8 mouse cellular contexts compared by ENCODE assay signal in genomic region chr4:63494401-63494966, GRCm38 (mm10). TPM values are rescaled to one million over a fixed set of nuclear protein-coding genes. Genes with fewer than 3 reads are reported as not detected.
DNase-seq lines count a peak whose midpoint lies in the region; ATAC-seq lines count a peak whose summit lies in the region.

No protein-coding gene starts in this region.

- ATAC-seq in frontal cortex, adult (ENCODE audit: low TSS enrichment), result 0 out of 2 replicates have a peak, but pooled peaks have one; percentile 1
- peak; percentile 40; the same call in 1 of the 2 replicates for ATAC-seq in limb, embryonic 12.5 days (ENCODE audit: insufficient number of reproducible peaks, insufficient read depth, low FRiP score, low TSS enrichment, low read depth)
- ATAC-seq in stomach, embryonic 16.5 days (ENCODE audit: insufficient read depth, low FRiP score), result no peak; the same call in 1 of the 2 replicates
- no peak for ATAC-seq in erythroblast, adult 5-6 weeks (replicated peaks; ENCODE audit: low FRiP score, poor library complexity, severe bottlenecking)

- H3K4me1 ChIP-seq in limb, embryonic 12.5 days (replicated peaks), result peaks cover 38% of the 10 kb centered on the region
- H3K4me1 ChIP-seq in stomach, embryonic 16.5 days (ENCODE audit: control insufficient read depth, insufficient read depth, low read length), result peaks cover 14% of the 10 kb centered on the region

- H3K4me2 ChIP-seq in limb, embryonic 12.5 days, result peak overlapping the region; percentile 96
- H3K4me2 ChIP-seq in stomach, embryonic 16.5 days (ENCODE audit: low read depth, low read length), result peak overlapping the region; percentile 97

- no peak for DNase-seq in frontal cortex, postnatal 14 days (ENCODE audit: low spot score in 2 of 2)
- peak; percentile 10 to 13 for DNase-seq in spleen, postnatal 36 days (ENCODE audit: low spot score in 2 of 2)
- no peak for DNase-seq in spleen, postnatal 10 days (ENCODE audit: low spot score in 2 of 2)
- no peak for DNase-seq in spleen, adult 18-20 months

- H3K9me3 ChIP-seq in limb, embryonic 12.5 days, result no peaks in the 10 kb centered on the region
- H3K9me3 ChIP-seq in stomach, embryonic 16.5 days (replicated peaks; ENCODE audit: control insufficient read depth, low read length), result no peaks in the 10 kb centered on the region

- H3K9ac ChIP-seq in limb, embryonic 12.5 days (replicated peaks), result peak overlapping the region; percentile 75
- peak overlapping the region; percentile 76 for H3K9ac ChIP-seq in stomach, embryonic 16.5 days (ENCODE audit: low read length)

- no peak overlapping the region for H3K27ac ChIP-seq in limb, embryonic 12.5 days
- no peak overlapping the region for H3K27ac ChIP-seq in stomach, embryonic 16.5 days (ENCODE audit: low read length)

- WGBS in limb, embryonic 12.5 days, result 1% methylated on average over 43 of the region's 43 CpGs
- WGBS in stomach, embryonic 16.5 days, result 5% methylated on average over 43 of the region's 43 CpGs

- H3K4me3 ChIP-seq in limb, embryonic 12.5 days (replicated peaks), result peak overlapping the region; percentile 76
- peak overlapping the region; percentile 74 for H3K4me3 ChIP-seq in stomach, embryonic 16.5 days (replicated peaks; ENCODE audit: low read length)

- peaks cover 13% of the 10 kb centered on the region; the same call in 1 of the 2 replicates for H3K27me3 ChIP-seq in limb, embryonic 12.5 days
- H3K27me3 ChIP-seq in stomach, embryonic 16.5 days (ENCODE audit: control insufficient read depth, insufficient read depth, low read length), result peaks cover 12% of the 10 kb centered on the region

- 0 out of 2 replicates have a peak, but pooled peaks cover under 1% of the 10 kb centered on the region for H3K36me3 ChIP-seq in limb, embryonic 12.5 days
- H3K36me3 ChIP-seq in stomach, embryonic 16.5 days (ENCODE audit: control insufficient read depth, insufficient read depth, low read length), result no peaks in the 10 kb centered on the region

RNA-seq across cellular contexts. Expression of gene Whrn, which starts 1.3 kb away (rescaled TPM):
- 14.7 and 14.8 TPM in 2 replicates for polyA plus RNA-seq in limb, embryonic 12.5 days (2016; fragmentation: Nextera tagmentation; extraction: Ambion mirVana)
- 1.8 and 2.9 TPM in 2 replicates for polyA plus RNA-seq in stomach, embryonic 16.5 days (2015; fragmentation: Nextera tagmentation; extraction: Ambion mirVana)
- 0.38 TPM in 1 of 2 replicates, not detected in the other for total RNA-seq in erythroblast, adult 5-6 weeks (2015; ENCODE audit: low replicate concordance)
- not detected in 2 replicates for total RNA-seq in erythroblast, adult 5-6 weeks (2017; ENCODE audit: low replicate concordance)

RNA-seq across cellular contexts. Expression of gene Atp6v1g1, which starts 50.1 kb away (rescaled TPM):
- 293 and 317 TPM in 2 replicates for polyA plus RNA-seq in limb, embryonic 12.5 days (2016; fragmentation: Nextera tagmentation; extraction: Ambion mirVana)
- polyA plus RNA-seq in stomach, embryonic 16.5 days (2015; fragmentation: Nextera tagmentation; extraction: Ambion mirVana), result 257 and 277 TPM in 2 replicates
- total RNA-seq in erythroblast, adult 5-6 weeks (2015; ENCODE audit: low replicate concordance), result 39.6 and 49.7 TPM in 2 replicates
- total RNA-seq in erythroblast, adult 5-6 weeks (2017; ENCODE audit: low replicate concordance), result 31.0 and 43.5 TPM in 2 replicates

Comparison
In these comparisons a context has a peak if more than half of its experiments do, and no peak if none do; other contexts are left out.
1. DNase-seq: peak in spleen, postnatal 36 days (2 of 2); none in frontal cortex, postnatal 14 days (0 of 2), spleen, postnatal 10 days (0 of 2) and spleen, adult 18-20 months (0 of 2).
2. ATAC-seq: peak in frontal cortex, adult (single experiment) and limb, embryonic 12.5 days (single experiment); none in stomach, embryonic 16.5 days (single experiment) and erythroblast, adult 5-6 weeks (single experiment).